Mouse (Mus musculus): ENCODE results near the gene Pdcd1. TPM values are rescaled to one million over a fixed set of nuclear protein-coding genes. Genes with fewer than 3 reads are reported as not detected.
"Not testable (repeated sequence)": the region's sequence is repeated elsewhere in the genome, so short reads cannot be mapped to it uniquely, and the experiment has no call there.

The Pdcd1 gene
- total RNA-seq, 4 experiments from 2014 or later = 0.49 to 3.6 (median 2.9) TPM; not detected in 1

GRCm38 (mm10) chr1:94033075-94033602 lies 19.2 kb downstream of the Pdcd1 start:
- DNase-seq (ENCODE audit: low spot score in 2 of 2) = no peak

- no peak for DNase-seq (ENCODE audit: low spot score in 2 of 2)
Measured at GRCm38 (mm10) chr1:94028741-94029140, 23.6 kb downstream of the Pdcd1 start.

- no peak for DNase-seq (ENCODE audit: low spot score in 2 of 2)
Measured at GRCm38 (mm10) chr1:94027506-94028108, 24.7 kb downstream of the Pdcd1 start.

GRCm38 (mm10) chr1:94020151-94020550 lies 32.2 kb downstream of the Pdcd1 start, which contains the start of gene Neu4:
Gene Neu4, plus strand, starts transcription at chr1:94020451.
- no peak for DNase-seq (ENCODE audit: low spot score in 2 of 2)

GRCm38 (mm10) chr1:94011643-94012042 lies 40.7 kb downstream of the Pdcd1 start:
- no peak for DNase-seq (ENCODE audit: low spot score in 2 of 2)

GRCm38 (mm10) chr1:94008826-94009225 lies 43.5 kb downstream of the Pdcd1 start:
- DNase-seq (ENCODE audit: low spot score in 2 of 2) = peak; percentile 40 to 92

- DNase-seq (ENCODE audit: low spot score in 2 of 2) = peak; percentile 15 to 33
Measured at GRCm38 (mm10) chr1:94005954-94006506, 46.3 kb downstream of the Pdcd1 start.

- DNase-seq (ENCODE audit: low spot score in 2 of 2) = no peak
Measured at GRCm38 (mm10) chr1:94001023-94001422, 51.3 kb downstream of the Pdcd1 start.

- DNase-seq (ENCODE audit: low spot score in 2 of 2) = not testable (repeated sequence)
Measured at GRCm38 (mm10) chr1:93991491-93991890, 60.9 kb downstream of the Pdcd1 start.

GRCm38 (mm10) chr1:93991068-93991467 lies 61.3 kb downstream of the Pdcd1 start:
- not testable (repeated sequence) for DNase-seq (ENCODE audit: low spot score in 2 of 2)

- DNase-seq (ENCODE audit: low spot score in 2 of 2) = not testable (repeated sequence)
Measured at GRCm38 (mm10) chr1:93990209-93990608, 62.1 kb downstream of the Pdcd1 start, which contains the start of gene Gal3st2c. Gene Gal3st2c, plus strand, starts transcription at chr1:93990509.

- no peak for DNase-seq (ENCODE audit: low spot score in 2 of 2)
Measured at GRCm38 (mm10) chr1:93988786-93989185, 63.6 kb downstream of the Pdcd1 start.

Other genes with a start within 250 kb of the Pdcd1 start
- gene Ing5, start 248.6 kb downstream of the Pdcd1 start, total RNA-seq (2022) = 10 to 100 TPM; 11.8 to 14.5 (median 13.9) TPM
- gene D2hgdh, start 227.6 kb downstream of the Pdcd1 start, total RNA-seq (2022) = 10 to 100 TPM; 11.0 to 18.3 (median 15.6) TPM
- gene Gal3st2, start 191.2 kb downstream of the Pdcd1 start, total RNA-seq (2022) = under 1 TPM in 2 of 4 experiments, not detected in 2; 0.13 to 0.14 TPM
- under 1 TPM; 0.16 to 0.41 (median 0.34) TPM for gene Gal3st2b, start 134.2 kb downstream of the Pdcd1 start, total RNA-seq (2022)
- under 1 TPM in 2 of 4 experiments, not detected in 2; 0.07 to 0.12 TPM for gene Gal3st2c, start 62.0 kb downstream of the Pdcd1 start, total RNA-seq (2022)
- 1 to 10 TPM; 4.7 to 9.3 (median 6.2) TPM for gene Neu4, start 32.1 kb downstream of the Pdcd1 start, total RNA-seq (2022)